Mouse (Mus musculus) megakaryocyte, embryonic 14.5 days (primary cell): ENCODE data around the gene Rnf17.

Experiments
- FLI1 ChIP-seq: IDR thresholded peaks from 2 replicates; pipeline ENCODE4 v1.6.1; 2012; ENCODE audit warnings: low read length, inconsistent platforms, mixed read lengths
- GATA1 ChIP-seq: IDR thresholded peaks from 3 replicates; pipeline ENCODE4 v1.6.1; 2012; ENCODE audit warnings: mixed read lengths, low read length, inconsistent platforms, borderline replicate concordance

- TF ChIP-seq GATA1 (no peak), FLI1 (no peak)
Observed at GRCm38 (mm10) chr14:56398001-56398400, 4.4 kb upstream of the Rnf17 start.
